Mouse (Mus musculus): ENCODE results near the gene Ankfn1. TPM values are rescaled to one million over a fixed set of nuclear protein-coding genes. Genes with fewer than 3 reads are reported as not detected.

Gene Ankfn1
- polyA plus RNA-seq, 1 experiment, result 0.18 TPM

DNA sequence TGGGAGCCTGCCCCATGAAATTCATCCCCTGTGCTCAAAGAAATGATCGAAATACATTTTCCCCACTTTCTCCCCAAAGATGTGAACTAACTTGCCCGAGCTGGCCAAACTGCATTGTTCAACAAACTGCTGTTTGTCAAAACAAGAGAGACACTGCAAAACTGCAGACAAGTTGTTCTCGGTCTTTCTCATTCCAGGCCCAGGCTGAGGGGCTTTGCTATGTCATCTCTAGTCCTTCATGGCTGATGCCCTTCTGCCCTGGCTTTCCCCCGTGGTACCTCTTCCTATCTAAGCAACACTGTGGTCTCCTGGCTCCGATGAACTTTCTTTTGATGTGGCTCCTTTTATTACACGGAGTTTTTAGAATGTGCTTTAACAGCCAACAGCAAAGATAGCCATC, 296.4 kb downstream of the Ankfn1 start:
- Histone ChIP-seq H3K79me2 (ENCODE audit: control insufficient read depth, insufficient read depth) (no peaks in the 10 kb centered on the region), H3K4me2 (ENCODE audit: low read depth) (no peak overlapping the region), H3K36me3 (ENCODE audit: control insufficient read depth, insufficient read depth) (no peaks in the 10 kb centered on the region), H3ac (ENCODE audit: control insufficient read depth, insufficient read length) (no peak overlapping the region), H3K4me3 (no peak overlapping the region), H3K27me3 (ENCODE audit: control insufficient read depth, insufficient read depth, insufficient read length) (no peaks in the 10 kb centered on the region)
- TF ChIP-seq MAX (IDR thresholded peaks at IDR 0.05; ENCODE audit: low read depth), result no peak
- no peak for TF ChIP-seq TCF12 (IDR thresholded peaks at IDR 0.05; ENCODE audit: insufficient read depth, poor library complexity, severe bottlenecking)

DNA sequence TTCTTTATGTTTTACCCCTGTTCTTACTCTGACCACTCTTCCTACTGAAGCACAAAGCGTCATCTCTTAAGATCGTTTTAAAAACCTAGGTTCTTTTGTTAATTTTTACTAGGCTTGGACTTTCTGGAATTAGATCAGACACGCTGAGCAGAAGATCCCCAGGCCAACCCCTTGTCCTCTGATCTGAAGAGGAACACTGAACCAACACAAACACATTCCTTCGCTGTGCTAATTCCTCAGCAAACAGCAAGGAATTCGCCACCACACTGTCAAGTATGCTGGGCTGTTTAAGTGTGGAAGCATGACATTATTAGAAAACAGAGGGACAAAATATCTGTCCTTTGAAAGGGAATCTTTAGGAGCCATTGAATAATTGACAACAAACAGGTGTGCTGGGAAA, 300.5 kb downstream of the Ankfn1 start:
- H3K27me3 ChIP-seq (ENCODE audit: control insufficient read depth, insufficient read depth, insufficient read length), result no peaks in the 10 kb centered on the region
- H3K79me2 ChIP-seq (ENCODE audit: control insufficient read depth, insufficient read depth), result no peaks in the 10 kb centered on the region
- no peak for TF ChIP-seq TCF3 (IDR thresholded peaks at IDR 0.05; ENCODE audit: insufficient read length, low read depth)
- TF ChIP-seq TCF12 (IDR thresholded peaks at IDR 0.05; ENCODE audit: insufficient read depth, poor library complexity, severe bottlenecking), result no peak
- TF ChIP-seq USF1 (IDR thresholded peaks at IDR 0.05; ENCODE audit: low read depth), result no peak
- TF ChIP-seq E2F4 (IDR thresholded peaks at IDR 0.05; ENCODE audit: insufficient read depth), result no peak
- no peak for TF ChIP-seq MAX (IDR thresholded peaks at IDR 0.05; ENCODE audit: low read depth)
- no peak for TF ChIP-seq CEBPB (IDR thresholded peaks at IDR 0.05; ENCODE audit: insufficient read depth, poor library complexity, severe bottlenecking)
- no peak for TF ChIP-seq REST (IDR thresholded peaks at IDR 0.05; ENCODE audit: insufficient read depth, insufficient read length)
- no peak for TF ChIP-seq POLR2AphosphoS2 (IDR thresholded peaks at IDR 0.05; ENCODE audit: insufficient read length, low read depth)
- no peak for TF ChIP-seq MYOD1 (IDR thresholded peaks at IDR 0.05; ENCODE audit: control insufficient read depth in 1 of 3, insufficient read length in 2 of 3, low read depth in 2 of 3)
- no peak for TF ChIP-seq MYOG (IDR thresholded peaks at IDR 0.05; ENCODE audit: control insufficient read depth in 1 of 3, insufficient read depth in 1 of 3, insufficient read length in 2 of 3, low read depth in 2 of 3)
- TF ChIP-seq SRF (IDR thresholded peaks at IDR 0.05; ENCODE audit: control insufficient read depth, insufficient read length, low read depth), result no peak
- no peak for TF ChIP-seq POLR2A (IDR thresholded peaks at IDR 0.05; ENCODE audit: insufficient read length, low read depth)
- H3K36me3 ChIP-seq (ENCODE audit: control insufficient read depth, insufficient read depth), result no peaks in the 10 kb centered on the region
- H3ac ChIP-seq (ENCODE audit: control insufficient read depth, insufficient read length), result no peak overlapping the region
- no peak overlapping the region for H3K4me3 ChIP-seq
- H3K4me2 ChIP-seq (ENCODE audit: low read depth), result no peak overlapping the region

DNA sequence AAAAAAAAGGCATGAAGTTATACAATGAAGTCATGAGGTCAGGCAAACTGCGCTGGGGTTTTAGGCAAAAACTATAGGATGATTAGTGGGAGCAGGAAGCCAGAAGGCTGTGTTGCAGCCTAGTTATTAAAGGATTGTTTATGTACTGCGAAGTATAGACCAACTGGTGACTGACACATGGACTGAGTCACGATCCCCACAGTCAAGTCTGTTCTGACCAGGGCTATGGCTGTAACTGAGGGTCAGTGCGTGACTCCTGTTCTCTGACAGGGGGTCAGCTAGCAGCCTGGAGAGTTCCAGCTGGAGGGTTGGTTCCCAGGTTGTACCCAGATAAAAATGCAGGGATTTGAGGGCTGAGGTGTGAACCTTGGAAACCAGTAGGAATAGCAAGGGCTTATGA, 301.4 kb downstream of the Ankfn1 start:
- no peaks in the 10 kb centered on the region for H3K36me3 ChIP-seq (ENCODE audit: control insufficient read depth, insufficient read depth)
- no peaks in the 10 kb centered on the region for H3K27me3 ChIP-seq (ENCODE audit: control insufficient read depth, insufficient read depth, insufficient read length)
- H3ac ChIP-seq (ENCODE audit: control insufficient read depth, insufficient read length), result no peak overlapping the region
- no peaks in the 10 kb centered on the region for H3K79me2 ChIP-seq (ENCODE audit: control insufficient read depth, insufficient read depth)
- no peak overlapping the region for H3K4me2 ChIP-seq (ENCODE audit: low read depth)
- no peak for TF ChIP-seq SRF (IDR thresholded peaks at IDR 0.05; ENCODE audit: control insufficient read depth, insufficient read length, low read depth)
- TF ChIP-seq TCF3 (IDR thresholded peaks at IDR 0.05; ENCODE audit: insufficient read length, low read depth), result no peak
- TF ChIP-seq POLR2A (IDR thresholded peaks at IDR 0.05; ENCODE audit: insufficient read length, low read depth), result no peak
- H3K4me3 ChIP-seq, result no peak overlapping the region

DNA sequence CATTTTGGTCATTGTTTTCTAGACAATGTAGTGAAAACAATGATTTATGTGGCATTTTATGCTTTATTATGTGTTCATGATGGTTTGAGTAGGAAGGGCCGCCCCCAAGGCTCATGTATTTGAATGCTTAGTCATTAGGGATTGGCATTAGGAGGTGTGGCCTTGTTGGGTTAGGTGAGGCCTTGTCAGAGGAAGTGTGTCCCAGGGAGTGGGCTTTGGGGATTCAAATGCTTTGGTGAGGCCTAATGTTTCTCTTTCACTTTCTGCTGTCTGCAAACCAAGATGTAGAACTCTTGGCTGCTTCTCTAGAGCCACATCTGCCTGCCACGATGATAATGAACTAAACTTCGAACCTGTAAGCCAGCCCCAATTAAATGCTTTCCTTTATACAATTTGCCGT, 304.6 kb downstream of the Ankfn1 start:
- TF ChIP-seq POLR2A (IDR thresholded peaks at IDR 0.05; ENCODE audit: insufficient read length, low read depth) (no peak), MYOD1 (IDR thresholded peaks at IDR 0.05; ENCODE audit: control insufficient read depth in 1 of 3, insufficient read length in 2 of 3, low read depth in 2 of 3) (no peak), MAX (IDR thresholded peaks at IDR 0.05; ENCODE audit: low read depth) (no peak), MYOG (IDR thresholded peaks at IDR 0.05; ENCODE audit: control insufficient read depth in 1 of 3, insufficient read depth in 1 of 3, insufficient read length in 2 of 3, low read depth in 2 of 3) (no peak), REST (IDR thresholded peaks at IDR 0.05; ENCODE audit: insufficient read depth, insufficient read length) (no peak), TCF12 (IDR thresholded peaks at IDR 0.05; ENCODE audit: insufficient read depth, poor library complexity, severe bottlenecking) (no peak)
- Histone ChIP-seq H3K4me2 (ENCODE audit: low read depth) (no peak overlapping the region), H3K27me3 (ENCODE audit: control insufficient read depth, insufficient read depth, insufficient read length) (no peaks in the 10 kb centered on the region), H3ac (ENCODE audit: control insufficient read depth, insufficient read length) (no peak overlapping the region), H3K36me3 (ENCODE audit: control insufficient read depth, insufficient read depth) (no peaks in the 10 kb centered on the region), H3K79me2 (ENCODE audit: control insufficient read depth, insufficient read depth) (no peaks in the 10 kb centered on the region), H3K4me3 (no peak overlapping the region)

DNA sequence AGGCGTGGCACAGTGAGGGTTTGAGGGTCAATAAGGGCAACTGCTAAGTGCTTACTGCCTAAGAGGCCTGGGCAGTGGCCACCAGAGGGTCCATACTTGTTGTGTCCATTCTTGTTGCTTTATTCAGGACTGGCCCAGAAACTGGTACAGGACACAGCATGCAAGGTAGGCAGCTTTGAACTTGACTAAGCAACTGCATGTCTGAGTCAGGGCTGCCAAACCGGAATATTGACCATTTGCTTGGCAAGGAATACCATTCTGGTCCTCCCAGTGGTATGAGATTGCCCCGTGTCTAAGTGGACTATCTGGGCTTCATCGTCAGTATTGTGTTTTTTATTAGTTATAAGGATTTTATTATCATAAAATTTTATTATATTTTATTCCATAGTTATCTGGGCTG, 312.1 kb downstream of the Ankfn1 start:
- no peak overlapping the region for H3ac ChIP-seq (ENCODE audit: control insufficient read depth, insufficient read length)
- no peak overlapping the region for H3K4me3 ChIP-seq
- H3K79me2 ChIP-seq (ENCODE audit: control insufficient read depth, insufficient read depth), result no peaks in the 10 kb centered on the region
- no peaks in the 10 kb centered on the region for H3K36me3 ChIP-seq (ENCODE audit: control insufficient read depth, insufficient read depth)
- H3K4me2 ChIP-seq (ENCODE audit: low read depth), result no peak overlapping the region
- TF ChIP-seq REST (IDR thresholded peaks at IDR 0.05; ENCODE audit: insufficient read depth, insufficient read length) (no peak), TCF3 (IDR thresholded peaks at IDR 0.05; ENCODE audit: insufficient read length, low read depth) (no peak), POLR2AphosphoS2 (IDR thresholded peaks at IDR 0.05; ENCODE audit: insufficient read length, low read depth) (no peak), USF1 (IDR thresholded peaks at IDR 0.05; ENCODE audit: low read depth) (no peak), E2F4 (IDR thresholded peaks at IDR 0.05; ENCODE audit: insufficient read depth) (no peak), MYOD1 (IDR thresholded peaks at IDR 0.05; ENCODE audit: control insufficient read depth in 1 of 3, insufficient read length in 2 of 3, low read depth in 2 of 3) (no peak), TCF12 (IDR thresholded peaks at IDR 0.05; ENCODE audit: insufficient read depth, poor library complexity, severe bottlenecking) (no peak), SRF (IDR thresholded peaks at IDR 0.05; ENCODE audit: control insufficient read depth, insufficient read length, low read depth) (no peak), MYOG (IDR thresholded peaks at IDR 0.05; ENCODE audit: control insufficient read depth in 1 of 3, insufficient read depth in 1 of 3, insufficient read length in 2 of 3, low read depth in 2 of 3) (no peak), POLR2A (IDR thresholded peaks at IDR 0.05; ENCODE audit: insufficient read length, low read depth) (no peak), CEBPB (IDR thresholded peaks at IDR 0.05; ENCODE audit: insufficient read depth, poor library complexity, severe bottlenecking) (no peak), MAX (IDR thresholded peaks at IDR 0.05; ENCODE audit: low read depth) (no peak)
- H3K27me3 ChIP-seq (ENCODE audit: control insufficient read depth, insufficient read depth, insufficient read length), result no peaks in the 10 kb centered on the region
